Mouse (Mus musculus): Measurements from ENCODE around the gene Mpv17l2.

DNA sequence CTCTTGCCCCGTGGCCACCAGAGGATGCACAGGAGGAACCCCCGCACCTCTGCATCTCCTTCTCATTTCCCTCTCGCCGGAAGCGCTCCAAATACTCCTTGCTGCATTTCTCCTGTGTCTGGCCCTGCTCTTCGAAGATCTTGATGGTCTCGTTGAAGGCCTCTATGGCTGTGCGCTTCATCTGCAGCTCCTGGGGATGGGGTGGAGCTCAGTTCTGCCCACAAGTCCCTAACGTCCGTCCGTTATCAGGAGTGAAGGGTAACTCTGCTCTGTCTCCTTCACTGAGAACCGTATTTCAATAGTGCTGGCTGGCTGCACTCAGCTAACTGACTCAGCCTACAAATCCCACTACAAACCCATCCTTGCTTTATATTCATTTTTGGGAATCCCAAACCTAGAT lies 9.1 kb upstream of the Mpv17l2 start:
- TF ChIP-seq CTCF (IDR thresholded peaks at IDR 0.05; ENCODE audit: low read depth) (no peak), EP300 (IDR thresholded peaks at IDR 0.05; ENCODE audit: low read depth) (no peak)

All from heart, postnatal 0 days (tissue).